Mouse (Mus musculus): ENCODE data around the gene Ankrd63.

The Ankrd63 gene

GRCm38 (mm10) chr2:118726873-118727272, 23.1 kb upstream of the Ankrd63 start:
- DNase-seq (ENCODE audit: low spot score in 2 of 2) = no peak

GRCm38 (mm10) chr2:118725511-118725910, 21.7 kb upstream of the Ankrd63 start:
- DNase-seq (ENCODE audit: low spot score in 2 of 2) = no peak

GRCm38 (mm10) chr2:118723693-118724486, 20.1 kb upstream of the Ankrd63 start:
- DNase-seq (ENCODE audit: low spot score in 2 of 2) = no peak

DNA sequence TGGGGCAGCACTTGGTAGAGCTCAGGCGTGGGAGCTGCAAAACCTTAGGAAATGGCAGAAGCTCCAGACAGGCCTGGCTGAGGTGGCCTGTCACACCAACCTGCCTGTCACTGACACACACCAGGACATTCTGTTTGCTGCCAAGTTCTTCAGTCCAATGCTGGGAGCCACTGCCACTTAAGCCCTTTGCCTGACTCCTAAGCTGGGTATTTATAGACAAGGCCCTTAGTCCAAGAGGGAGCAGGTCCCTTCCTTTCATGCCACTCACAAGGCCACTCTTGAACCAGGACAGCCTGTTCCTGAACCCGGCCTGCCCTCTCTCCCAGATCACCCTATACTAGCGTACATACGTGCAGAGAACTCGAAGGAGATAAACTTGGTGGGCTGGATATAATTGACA, 12.9 kb upstream of the Ankrd63 start:
- no peak for DNase-seq (ENCODE audit: low spot score in 2 of 2)

- DNase-seq (ENCODE audit: low spot score in 2 of 2) = no peak
These were observed 10.5 kb upstream of the Ankrd63 start for GRCm38 (mm10) chr2:118714230-118714629.

GRCm38 (mm10) chr2:118713631-118714030, 9.9 kb upstream of the Ankrd63 start:
- no peak for DNase-seq (ENCODE audit: low spot score in 2 of 2)

GRCm38 (mm10) chr2:118711038-118711494, 7.3 kb upstream of the Ankrd63 start:
- peak in 1 of 2 experiments; percentile 50 for DNase-seq (ENCODE audit: low spot score in 2 of 2)

- no peak for DNase-seq (ENCODE audit: low spot score in 2 of 2)
These were observed 6.0 kb upstream of the Ankrd63 start for GRCm38 (mm10) chr2:118709655-118710221.

- DNase-seq (ENCODE audit: low spot score in 2 of 2) = no peak
These were observed 4.7 kb upstream of the Ankrd63 start for GRCm38 (mm10) chr2:118708472-118708871.

DNA sequence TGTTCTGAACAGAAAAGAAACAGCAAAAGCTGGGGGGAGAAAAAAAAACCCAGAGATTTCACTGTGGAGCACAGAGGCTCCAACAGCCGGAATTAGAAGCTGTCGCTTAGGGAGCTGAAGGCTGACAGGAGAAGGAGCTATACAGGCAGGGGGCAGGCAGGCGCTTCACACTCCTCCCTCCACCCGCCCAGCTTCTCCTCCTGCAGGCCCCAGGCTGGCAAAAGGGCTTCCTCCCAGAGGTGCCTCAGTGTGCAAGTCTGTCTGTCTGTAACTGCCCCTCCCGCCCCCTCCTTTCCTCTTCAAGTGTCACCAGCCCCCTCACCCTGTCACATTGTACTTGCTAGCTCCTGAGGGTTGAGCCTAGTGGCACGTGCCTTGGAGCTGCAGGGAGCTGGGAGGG, 2.7 kb upstream of the Ankrd63 start:
- DNase-seq (ENCODE audit: low spot score in 2 of 2) = no peak

GRCm38 (mm10) chr2:118702883-118703761, 641 bp downstream of the Ankrd63 start:
- DNase-seq (ENCODE audit: low spot score in 2 of 2) = peak in 1 of 2 experiments; percentile 56

DNA sequence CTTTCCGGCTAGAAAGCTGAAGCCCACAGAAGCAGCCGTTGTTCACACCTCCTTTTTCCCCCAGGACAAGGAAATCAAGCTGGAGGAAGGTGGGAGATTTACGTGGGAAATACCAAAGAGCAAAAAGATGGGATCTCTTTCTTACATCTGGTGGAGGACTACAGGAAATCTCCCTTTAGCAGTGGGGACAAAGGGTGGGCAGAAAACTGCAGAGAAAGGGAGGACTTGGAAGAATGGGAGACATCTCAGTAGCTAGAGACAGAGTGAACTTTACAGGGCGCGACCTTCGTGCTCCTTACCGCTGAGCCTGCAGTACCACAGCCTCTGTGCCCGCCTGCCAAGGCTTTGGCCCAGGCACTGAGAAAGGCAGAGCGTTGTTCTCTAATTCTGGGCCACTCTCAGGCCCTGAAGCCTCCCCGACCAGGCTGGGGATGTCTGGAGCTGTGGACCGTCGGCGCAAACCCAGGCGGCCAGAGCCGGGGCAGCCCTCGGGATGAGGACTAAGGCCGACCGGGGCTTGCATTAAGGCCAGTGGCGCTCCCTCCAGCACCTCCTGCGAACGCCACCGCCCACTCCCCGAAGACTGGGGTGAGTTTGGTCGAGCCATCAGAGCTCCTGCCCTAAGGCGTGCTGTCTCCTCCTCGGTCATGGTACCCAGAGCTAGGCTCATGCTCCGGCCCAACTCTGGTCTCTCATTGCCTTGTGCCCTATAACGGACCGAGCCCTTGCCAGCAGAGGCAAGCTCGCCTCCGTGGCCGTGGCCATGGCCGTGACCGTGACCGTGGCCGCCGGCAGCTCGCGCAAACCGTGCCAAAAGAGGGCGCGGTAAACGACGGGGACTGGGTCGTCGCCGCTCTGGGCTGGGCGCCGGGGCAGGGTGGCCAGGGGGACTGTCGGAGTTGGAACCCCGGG, 1.5 kb downstream of the Ankrd63 start:
- peak in 1 of 2 experiments; percentile 44 for DNase-seq (ENCODE audit: low spot score in 2 of 2)

DNA sequence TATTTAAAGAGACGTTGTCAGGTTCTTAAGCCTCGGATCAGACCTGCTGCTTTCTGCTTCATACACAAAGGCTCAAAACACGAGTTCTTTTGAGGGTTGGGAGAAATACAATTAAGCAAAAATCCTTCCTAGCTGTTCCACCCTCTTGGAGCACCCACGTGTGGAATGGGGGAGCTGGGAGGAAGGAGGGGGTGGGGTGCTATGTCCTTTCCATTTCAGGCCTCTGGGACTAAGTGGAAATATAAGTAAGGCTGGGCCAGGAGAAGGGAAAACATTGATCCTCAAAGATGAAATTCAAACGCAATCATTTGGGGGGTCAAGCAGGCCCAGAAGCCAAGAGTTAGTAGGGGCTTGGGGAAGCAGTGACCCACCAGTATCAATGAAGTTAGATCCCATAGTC, 2.6 kb downstream of the Ankrd63 start:
- no peak for DNase-seq (ENCODE audit: low spot score in 2 of 2)

GRCm38 (mm10) chr2:118700179-118701062, 3.3 kb downstream of the Ankrd63 start:
- DNase-seq (ENCODE audit: low spot score in 2 of 2) = peak; percentile 72 to 73

DNA sequence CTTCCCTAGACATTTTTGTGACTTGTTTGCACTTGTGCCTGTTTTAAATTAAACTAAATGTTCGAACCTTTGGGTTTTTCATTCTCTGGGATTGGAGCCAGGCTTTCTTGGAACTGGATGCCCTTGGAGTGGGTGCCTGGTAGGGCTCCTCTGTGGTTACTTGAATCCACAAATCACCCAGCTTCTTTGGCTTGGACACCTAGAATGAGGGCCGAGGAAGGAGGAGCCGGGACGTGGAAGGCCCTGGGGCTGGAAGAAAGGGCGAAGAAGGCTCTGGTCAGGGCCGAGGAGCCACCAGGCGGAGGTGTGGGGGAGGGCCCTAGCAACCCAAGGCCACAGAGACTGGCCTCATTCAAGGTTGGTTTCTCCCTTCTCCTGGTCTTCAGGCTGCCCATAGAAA, 5.8 kb downstream of the Ankrd63 start:
- DNase-seq (ENCODE audit: low spot score in 2 of 2) = no peak

DNA sequence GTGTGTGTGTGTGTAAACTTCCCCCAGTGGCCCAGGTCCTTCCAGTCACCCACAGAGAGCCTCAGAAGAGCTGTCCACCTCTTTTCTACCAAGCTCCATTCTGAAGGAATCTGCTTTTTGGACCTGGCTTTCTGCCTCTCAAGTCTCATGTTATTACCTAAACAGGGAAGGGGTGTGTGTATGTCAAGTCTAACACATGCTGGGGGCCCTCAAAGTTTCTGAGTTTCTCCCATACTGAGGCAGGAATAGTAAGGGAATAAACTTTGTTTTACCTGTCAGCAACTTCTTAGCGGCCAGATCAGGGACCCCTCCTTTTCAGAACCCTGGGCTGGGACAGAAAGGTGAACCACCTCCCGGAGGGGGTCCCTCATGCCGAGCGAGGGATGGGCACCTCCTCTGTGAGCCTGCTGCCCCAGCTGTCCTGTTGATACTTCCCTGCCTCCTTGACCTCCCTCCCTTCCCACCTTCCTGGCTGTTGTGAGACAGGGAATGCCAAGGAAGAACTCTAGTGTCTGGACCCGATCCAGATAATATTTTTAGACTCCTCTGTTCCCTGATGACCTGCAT, 6.4 kb downstream of the Ankrd63 start:
- no peak for DNase-seq (ENCODE audit: low spot score in 2 of 2)

- DNase-seq (ENCODE audit: low spot score in 2 of 2) = no peak
These were observed 7.1 kb downstream of the Ankrd63 start for GRCm38 (mm10) chr2:118696451-118697308.

DNA sequence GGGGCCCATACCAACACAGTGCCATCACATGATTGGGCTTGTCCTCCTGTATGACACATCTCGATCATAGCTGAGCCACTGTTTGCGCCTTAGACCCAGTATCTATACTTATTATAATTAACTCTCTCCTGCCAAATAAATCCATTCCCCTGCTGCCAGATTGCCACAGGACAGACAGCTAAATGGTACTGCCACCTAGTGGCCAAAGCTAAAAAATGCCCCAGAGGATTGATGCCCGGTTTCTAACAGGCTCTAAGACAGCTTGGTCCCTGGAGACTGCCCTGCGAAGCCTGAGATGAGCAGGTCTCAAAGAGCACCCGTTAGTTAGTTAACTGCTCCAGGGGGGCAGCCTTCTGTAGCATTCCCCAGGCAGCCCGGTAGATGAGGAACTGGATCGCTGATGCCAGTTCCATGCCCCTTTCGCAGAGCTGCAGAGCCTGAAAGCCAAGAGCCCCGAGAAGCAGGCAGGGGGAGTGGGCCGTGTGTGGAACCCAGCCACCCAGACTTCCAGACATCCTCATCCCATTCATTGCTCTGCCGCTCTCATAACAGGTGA, 8.0 kb downstream of the Ankrd63 start:
- DNase-seq (ENCODE audit: low spot score in 2 of 2) = no peak

All from urinary bladder, adult 18-20 months (tissue).